Mouse (Mus musculus) bone marrow macrophage, adult 2 months (primary cell): ENCODE results near the gene Glis2.

Source experiments
- CTCF ChIP-seq: IDR thresholded peaks from 2 replicates; pipeline ENCODE4 v1.5.1; 2012; ENCODE audit warnings: low read depth, mild to moderate bottlenecking, low read length, moderate library complexity
- POLR2A ChIP-seq: IDR thresholded peaks from 2 replicates; pipeline ENCODE4 v1.6.1; 2012; ENCODE audit warnings: mild to moderate bottlenecking, low read depth, low read length, borderline replicate concordance

DNA sequence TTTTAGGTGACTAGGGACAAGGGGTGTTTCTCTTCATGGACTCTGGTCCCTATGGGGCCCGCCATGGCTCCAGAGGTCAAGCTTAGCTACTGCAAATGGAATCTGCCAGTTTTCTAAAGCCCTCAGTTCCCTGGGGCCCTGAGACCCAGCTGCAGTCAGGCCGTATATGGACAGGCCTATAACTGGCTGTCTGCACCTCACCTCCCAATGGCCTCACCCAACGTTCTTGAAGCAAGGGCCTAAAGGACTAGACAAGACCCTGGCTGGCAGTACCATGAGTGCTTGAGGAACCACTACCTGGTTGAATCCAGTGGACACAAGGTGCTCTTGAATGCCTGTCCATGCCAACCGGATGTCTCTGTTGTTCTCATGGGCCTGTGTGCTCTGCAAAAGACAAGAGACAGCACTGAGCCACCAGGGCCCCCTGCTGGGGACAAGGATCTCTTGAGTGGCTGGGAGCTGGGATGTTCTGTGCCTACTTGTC, 60.8 kb downstream of the Glis2 start:
- TF ChIP-seq POLR2A (no peak), CTCF (no peak)
